Mouse (Mus musculus): ENCODE measurements at regions not wholly inside any gene's neighbourhood (a gene's known extent, or its start where the extent isn't known, plus 50 kb on each side); places are given as distances from the start of the nearest gene placed in this dataset.

- no peak for ATAC-seq (replicated peaks; ENCODE audit: low FRiP score, low read depth)
These were observed 191.5 kb downstream of the Otol1 start for GRCm38 (mm10) chr3:70198890-70199289.

GRCm38 (mm10) chr3:70201334-70201943 is 194.0 kb downstream of the Otol1 start:
- no peak overlapping the region for H3K27ac ChIP-seq
- no peak for ATAC-seq (replicated peaks; ENCODE audit: low FRiP score, low read depth)
- H3K4me2 ChIP-seq (ENCODE audit: low read length): no peak overlapping the region
- TF ChIP-seq CTCF (IDR thresholded peaks at IDR 0.05; ENCODE audit: low read depth): no peak
- no peak overlapping the region for H3K4me3 ChIP-seq (replicated peaks; ENCODE audit: low read depth, low read length)
- 70% methylated on average over 3 of the region's 3 CpGs for WGBS
- DNase-seq (ENCODE audit: low spot score): no peak
- H3K27me3 ChIP-seq (ENCODE audit: insufficient read depth, low read length): no peaks in the 10 kb centered on the region
- no peak overlapping the region for H3K9ac ChIP-seq (ENCODE audit: low read depth, low read length)
- H3K36me3 ChIP-seq (ENCODE audit: insufficient read depth, low read length): no peaks in the 10 kb centered on the region
- no peaks in the 10 kb centered on the region for H3K4me1 ChIP-seq (replicated peaks; ENCODE audit: insufficient read depth, low read length)
- no peaks in the 10 kb centered on the region for H3K9me3 ChIP-seq (replicated peaks; ENCODE audit: low read length)

More at GRCm38 (mm10) chr3:70198890-70199289, 191.5 kb downstream of the Otol1 start:
- no peak overlapping the region for H3K9ac ChIP-seq (ENCODE audit: low read depth, low read length)
- no peaks in the 10 kb centered on the region for H3K36me3 ChIP-seq (ENCODE audit: insufficient read depth, low read length)
- DNase-seq (ENCODE audit: low spot score): no peak
- no peak overlapping the region for H3K4me2 ChIP-seq (ENCODE audit: low read length)
- no peak overlapping the region for H3K27ac ChIP-seq
- WGBS: 80% methylated on average over 3 of the region's 3 CpGs
- H3K4me1 ChIP-seq (replicated peaks; ENCODE audit: insufficient read depth, low read length): no peaks in the 10 kb centered on the region
- no peak overlapping the region for H3K4me3 ChIP-seq (replicated peaks; ENCODE audit: low read depth, low read length)
- TF ChIP-seq CTCF (IDR thresholded peaks at IDR 0.05; ENCODE audit: low read depth): no peak
- H3K9me3 ChIP-seq (replicated peaks; ENCODE audit: low read length): no peaks in the 10 kb centered on the region
- no peaks in the 10 kb centered on the region for H3K27me3 ChIP-seq (ENCODE audit: insufficient read depth, low read length)

- ATAC-seq (replicated peaks; ENCODE audit: low FRiP score, low read depth): no peak
- Histone ChIP-seq H3K9ac (ENCODE audit: low read depth, low read length) (no peak overlapping the region), H3K4me3 (replicated peaks; ENCODE audit: low read depth, low read length) (no peak overlapping the region), H3K9me3 (replicated peaks; ENCODE audit: low read length) (no peaks in the 10 kb centered on the region), H3K27me3 (ENCODE audit: insufficient read depth, low read length) (no peaks in the 10 kb centered on the region), H3K4me1 (replicated peaks; ENCODE audit: insufficient read depth, low read length) (no peaks in the 10 kb centered on the region), H3K36me3 (ENCODE audit: insufficient read depth, low read length) (no peaks in the 10 kb centered on the region), H3K27ac (no peak overlapping the region), H3K4me2 (ENCODE audit: low read length) (no peak overlapping the region)
- DNase-seq (ENCODE audit: low spot score): no peak
- 86% methylated on average over 3 of the region's 3 CpGs for WGBS
- no peak for TF ChIP-seq CTCF (IDR thresholded peaks at IDR 0.05; ENCODE audit: low read depth)
These were observed 207.8 kb downstream of the Otol1 start for GRCm38 (mm10) chr3:70215195-70215594.

- Histone ChIP-seq H3K4me2 (ENCODE audit: low read length) (no peak overlapping the region), H3K36me3 (ENCODE audit: insufficient read depth, low read length) (no peaks in the 10 kb centered on the region), H3K4me3 (replicated peaks; ENCODE audit: low read depth, low read length) (no peak overlapping the region), H3K27me3 (ENCODE audit: insufficient read depth, low read length) (no peaks in the 10 kb centered on the region), H3K27ac (no peak overlapping the region), H3K9ac (ENCODE audit: low read depth, low read length) (no peak overlapping the region), H3K4me1 (replicated peaks; ENCODE audit: insufficient read depth, low read length) (no peaks in the 10 kb centered on the region), H3K9me3 (replicated peaks; ENCODE audit: low read length) (no peaks in the 10 kb centered on the region)
- no peak for TF ChIP-seq CTCF (IDR thresholded peaks at IDR 0.05; ENCODE audit: low read depth)
- DNase-seq (ENCODE audit: low spot score) (no peak), ATAC-seq (replicated peaks; ENCODE audit: low FRiP score, low read depth) (no peak)
- WGBS: 93% methylated on average over 1 of the region's 1 CpGs
These were observed 208.7 kb downstream of the Otol1 start for GRCm38 (mm10) chr3:70216096-70216495.

- Histone ChIP-seq H3K9ac (ENCODE audit: low read depth, low read length) (no peak overlapping the region), H3K36me3 (ENCODE audit: insufficient read depth, low read length) (no peaks in the 10 kb centered on the region), H3K4me3 (replicated peaks; ENCODE audit: low read depth, low read length) (no peak overlapping the region), H3K4me2 (ENCODE audit: low read length) (no peak overlapping the region), H3K4me1 (replicated peaks; ENCODE audit: insufficient read depth, low read length) (no peaks in the 10 kb centered on the region), H3K27ac (no peak overlapping the region), H3K9me3 (replicated peaks; ENCODE audit: low read length) (no peaks in the 10 kb centered on the region), H3K27me3 (ENCODE audit: insufficient read depth, low read length) (no peaks in the 10 kb centered on the region)
- DNase-seq (ENCODE audit: low spot score) (no peak), ATAC-seq (replicated peaks; ENCODE audit: low FRiP score, low read depth) (no peak)
- no peak for TF ChIP-seq CTCF (IDR thresholded peaks at IDR 0.05; ENCODE audit: low read depth)
- 70% methylated on average over 4 of the region's 4 CpGs for WGBS
These were observed 211.4 kb downstream of the Otol1 start for GRCm38 (mm10) chr3:70218757-70219360.

GRCm38 (mm10) chr3:70223443-70224065 is 216.1 kb downstream of the Otol1 start:
- 83% methylated on average over 3 of the region's 3 CpGs for whole genome bisulfite sequencing
- TF ChIP-seq CTCF (IDR thresholded peaks at IDR 0.05; ENCODE audit: low read depth): no peak
- ATAC-seq (replicated peaks; ENCODE audit: low FRiP score, low read depth) (no peak), DNase-seq (ENCODE audit: low spot score) (no peak)
- H3K9me3 ChIP-seq (replicated peaks; ENCODE audit: low read length): no peaks in the 10 kb centered on the region
- no peaks in the 10 kb centered on the region for H3K27me3 ChIP-seq (ENCODE audit: insufficient read depth, low read length)
- no peak overlapping the region for H3K4me3 ChIP-seq (replicated peaks; ENCODE audit: low read depth, low read length)
- no peaks in the 10 kb centered on the region for H3K36me3 ChIP-seq (ENCODE audit: insufficient read depth, low read length)
- no peak overlapping the region for H3K27ac ChIP-seq
- H3K9ac ChIP-seq (ENCODE audit: low read depth, low read length): no peak overlapping the region
- H3K4me2 ChIP-seq (ENCODE audit: low read length): no peak overlapping the region
- no peaks in the 10 kb centered on the region for H3K4me1 ChIP-seq (replicated peaks; ENCODE audit: insufficient read depth, low read length)
